Mouse (Mus musculus) layer of hippocampus, adult 2 months (tissue): ENCODE measurements at regions not wholly inside any gene's neighbourhood (a gene's known extent, or its start where the extent isn't known, plus 50 kb on each side); places are given as distances from the start of the nearest gene placed in this dataset.

ENCODE experiments used
- DNase-seq, 2 experiments: peaks; one replicate each; pipeline ENCODE4 v3.0.0; 2022; ENCODE audit warnings: low spot score in 2 of 2
- H3K27ac ChIP-seq: fragments of 200-600 bp; 2 replicates; pipeline ENCODE4 v1.8.1; 2022
- H3K4me3 ChIP-seq: fragments of 200-600 bp; 2 replicates; pipeline ENCODE4 v1.8.1; 2022; ENCODE audit warnings: mild to moderate bottlenecking
- CTCF ChIP-seq: fragments of 200-600 bp; conservative IDR thresholded peaks from 2 replicates; pipeline ENCODE4 v1.8.1; 2022; ENCODE audit warnings: antibody characterized with exemption, mild to moderate bottlenecking, moderate library complexity

DNA sequence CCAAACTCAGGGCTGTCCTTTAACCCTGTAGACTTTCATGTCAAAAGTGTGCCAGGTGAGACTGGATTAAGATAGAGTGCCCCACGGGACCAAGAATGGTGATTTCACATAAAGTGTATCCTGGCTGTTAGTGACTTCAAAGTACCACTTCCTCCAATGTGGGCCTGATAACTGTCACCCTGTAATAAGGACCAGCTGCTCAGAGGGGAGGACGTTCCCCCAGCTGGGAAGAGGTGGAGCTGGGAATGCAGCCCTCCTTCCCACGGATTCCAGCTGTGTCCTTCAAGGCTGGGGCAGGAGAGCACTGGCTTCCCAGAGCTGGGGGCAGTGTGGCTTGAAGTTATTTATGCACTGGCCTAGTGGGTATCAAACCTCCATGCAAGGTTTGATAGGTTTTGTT, 89.7 kb upstream of the Kcng1 start:
- TF ChIP-seq CTCF, result no peak
- DNase-seq, result no peak
- no peak overlapping the region for H3K27ac ChIP-seq
- no peak overlapping the region for H3K4me3 ChIP-seq

DNA sequence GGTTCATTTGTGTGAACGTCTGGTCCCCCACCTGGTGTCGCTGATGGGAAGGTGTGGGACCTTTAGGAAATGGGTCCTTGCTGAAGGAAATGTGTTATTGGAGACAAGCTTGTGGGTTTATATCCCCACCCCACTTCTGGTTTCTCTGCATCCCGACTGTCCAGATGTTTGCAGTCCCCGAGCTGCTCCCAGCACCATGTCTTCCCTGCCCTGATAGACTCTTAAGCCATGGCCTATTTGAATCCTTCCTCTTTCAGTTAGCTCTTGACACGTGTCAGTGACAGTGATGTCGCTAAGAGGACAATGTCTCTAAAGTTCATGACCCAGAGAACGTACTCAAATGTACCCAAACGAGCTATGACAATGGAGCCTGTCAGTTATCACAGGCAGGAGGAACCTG, 77.7 kb upstream of the Kcng1 start:
- no peak for DNase-seq
- H3K27ac ChIP-seq, result no peak overlapping the region
- no peak for TF ChIP-seq CTCF
- H3K4me3 ChIP-seq, result no peak overlapping the region

GRCm38 (mm10) chr2:168358551-168358950, 77.0 kb upstream of the Kcng1 start:
- no peak overlapping the region for H3K27ac ChIP-seq
- TF ChIP-seq CTCF, result no peak
- no peak overlapping the region for H3K4me3 ChIP-seq
- DNase-seq, result peak in 1 of 2 experiments; percentile 24

DNA sequence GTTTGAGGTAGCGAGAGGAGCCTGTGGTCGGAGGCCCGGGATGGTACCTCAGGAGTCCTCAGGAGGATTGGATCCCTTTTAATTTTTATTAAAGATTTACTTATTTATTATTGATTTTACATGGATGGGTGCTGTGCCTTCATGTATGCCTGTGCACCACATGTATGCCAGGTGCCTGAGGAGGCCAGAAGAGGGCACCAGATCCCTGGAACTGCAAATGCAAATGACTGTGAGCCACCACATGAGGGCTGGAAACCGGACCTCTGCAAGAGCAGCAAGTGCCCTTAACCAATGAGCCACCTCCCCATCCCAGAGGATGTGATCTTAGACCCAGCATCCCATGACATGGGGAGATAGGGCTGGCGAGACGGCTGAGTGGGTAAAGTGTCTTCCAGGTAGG, 76.3 kb upstream of the Kcng1 start:
- H3K4me3 ChIP-seq, result no peak overlapping the region
- TF ChIP-seq CTCF, result peak; percentile 53
- DNase-seq, result no peak
- H3K27ac ChIP-seq, result no peak overlapping the region

GRCm38 (mm10) chr2:168354397-168354796, 72.9 kb upstream of the Kcng1 start:
- H3K27ac ChIP-seq, result no peak overlapping the region
- H3K4me3 ChIP-seq, result no peak overlapping the region
- no peak for TF ChIP-seq CTCF
- no peak for DNase-seq

DNA sequence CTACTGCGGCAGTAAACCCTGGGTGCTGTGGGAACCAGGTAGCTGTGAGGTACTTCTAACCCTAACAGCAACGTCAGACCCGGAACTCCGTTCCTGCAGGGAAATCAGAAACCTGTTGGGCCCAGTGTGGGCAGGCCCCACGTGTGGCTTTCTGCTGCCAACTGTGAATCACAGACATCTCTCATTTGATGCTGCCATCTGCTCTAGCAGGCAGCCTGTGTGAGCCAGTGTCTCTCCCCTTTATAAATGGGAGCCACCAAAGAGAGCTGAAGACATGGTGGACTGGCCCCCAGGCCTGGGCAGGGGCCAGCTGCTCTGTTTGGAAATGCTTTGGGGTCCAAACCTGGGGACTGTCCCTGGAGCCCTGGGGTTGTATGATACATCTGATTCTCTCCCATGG, 71.1 kb upstream of the Kcng1 start:
- peak; percentile 76 to 88 for DNase-seq
- Histone ChIP-seq H3K27ac (peak overlapping the region; percentile 83), H3K4me3 (no peak overlapping the region)
- TF ChIP-seq CTCF, result no peak

GRCm38 (mm10) chr2:168352194-168352593, 70.7 kb upstream of the Kcng1 start:
- TF ChIP-seq CTCF, result no peak
- no peak for DNase-seq
- Histone ChIP-seq H3K27ac (peak overlapping the region; percentile 83; the same call in 1 of the 2 replicates), H3K4me3 (no peak overlapping the region)

GRCm38 (mm10) chr2:168345384-168345783, 63.8 kb upstream of the Kcng1 start:
- Histone ChIP-seq H3K27ac (no peak overlapping the region), H3K4me3 (no peak overlapping the region)
- DNase-seq, result no peak
- no peak for TF ChIP-seq CTCF

DNA sequence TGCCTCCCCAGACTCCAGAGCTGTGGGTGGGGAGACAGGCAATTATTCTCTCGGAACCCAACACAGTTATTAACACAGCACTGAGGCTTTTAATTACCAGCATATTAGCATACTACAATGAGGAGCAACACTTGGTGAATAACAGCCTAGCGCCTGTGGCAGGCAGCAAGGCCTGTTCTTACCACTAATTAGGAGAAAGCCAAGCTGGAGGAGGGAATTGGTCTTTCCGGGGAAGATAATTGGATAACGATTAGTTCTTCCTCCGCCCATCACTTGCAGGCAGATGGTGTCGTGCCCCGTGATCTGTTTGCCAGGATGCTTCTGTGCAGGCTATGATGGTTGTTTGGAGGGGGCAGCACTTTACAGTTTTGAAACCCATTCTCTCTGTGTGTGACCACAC, 62.2 kb upstream of the Kcng1 start:
- Histone ChIP-seq H3K27ac (peak overlapping the region; percentile 76), H3K4me3 (no peak overlapping the region)
- no peak for TF ChIP-seq CTCF
- peak; percentile 58 to 70 for DNase-seq

- Histone ChIP-seq H3K4me3 (no peak overlapping the region), H3K27ac (peak overlapping the region; percentile 89)
- no peak for TF ChIP-seq CTCF
- peak in 1 of 2 experiments; percentile 49 for DNase-seq
These were observed 57.3 kb upstream of the Kcng1 start for GRCm38 (mm10) chr2:168338819-168339218.

- no peak overlapping the region for H3K4me3 ChIP-seq
These were observed 56.8 kb upstream of the Kcng1 start for GRCm38 (mm10) chr2:168338382-168338781.

DNA sequence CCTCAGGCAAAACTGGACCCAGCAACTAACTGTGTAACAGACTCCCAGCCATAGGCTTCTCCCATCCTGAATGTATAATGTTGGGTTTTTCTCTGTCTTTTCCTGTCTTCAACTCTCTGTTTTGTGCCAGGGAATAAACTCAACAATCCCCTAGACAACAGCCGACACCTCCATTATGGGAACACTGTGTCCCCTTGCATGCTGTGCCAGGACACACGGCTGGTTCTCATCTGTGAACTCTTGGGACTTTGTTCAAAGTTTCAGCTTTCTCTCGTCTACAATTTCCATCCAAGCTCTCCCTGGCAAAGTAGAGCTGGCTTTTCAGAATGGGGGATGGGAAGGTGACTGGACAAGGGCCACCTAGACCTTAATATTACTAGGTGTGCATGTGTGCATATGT, 56.1 kb upstream of the Kcng1 start:
- DNase-seq, result no peak
- no peak overlapping the region for H3K4me3 ChIP-seq
- no peak overlapping the region; the same call in 1 of the 2 replicates for H3K27ac ChIP-seq
- TF ChIP-seq CTCF, result no peak

More at GRCm38 (mm10) chr2:168338382-168338781, 56.8 kb upstream of the Kcng1 start:
- DNase-seq, result peak; percentile 79 to 80
- no peak for TF ChIP-seq CTCF
- peak overlapping the region; percentile 89 for H3K27ac ChIP-seq

GRCm38 (mm10) chr2:168335739-168336385, 54.3 kb upstream of the Kcng1 start:
- DNase-seq, result no peak
- Histone ChIP-seq H3K4me3 (no peak overlapping the region), H3K27ac (no peak overlapping the region)
- TF ChIP-seq CTCF, result no peak

GRCm38 (mm10) chr2:168334241-168334588, 52.7 kb upstream of the Kcng1 start:
- DNase-seq, result no peak
- Histone ChIP-seq H3K4me3 (no peak overlapping the region), H3K27ac (no peak overlapping the region)
- TF ChIP-seq CTCF, result no peak
